Mouse (Mus musculus): ENCODE results near the gene Ccdc85c. TPM values are rescaled to one million over a fixed set of nuclear protein-coding genes. Genes with fewer than 3 reads are reported as not detected.

Ccdc85c gene
- polyA plus RNA-seq, 1 experiment from 2014 or later, result 17.8 TPM

DNA sequence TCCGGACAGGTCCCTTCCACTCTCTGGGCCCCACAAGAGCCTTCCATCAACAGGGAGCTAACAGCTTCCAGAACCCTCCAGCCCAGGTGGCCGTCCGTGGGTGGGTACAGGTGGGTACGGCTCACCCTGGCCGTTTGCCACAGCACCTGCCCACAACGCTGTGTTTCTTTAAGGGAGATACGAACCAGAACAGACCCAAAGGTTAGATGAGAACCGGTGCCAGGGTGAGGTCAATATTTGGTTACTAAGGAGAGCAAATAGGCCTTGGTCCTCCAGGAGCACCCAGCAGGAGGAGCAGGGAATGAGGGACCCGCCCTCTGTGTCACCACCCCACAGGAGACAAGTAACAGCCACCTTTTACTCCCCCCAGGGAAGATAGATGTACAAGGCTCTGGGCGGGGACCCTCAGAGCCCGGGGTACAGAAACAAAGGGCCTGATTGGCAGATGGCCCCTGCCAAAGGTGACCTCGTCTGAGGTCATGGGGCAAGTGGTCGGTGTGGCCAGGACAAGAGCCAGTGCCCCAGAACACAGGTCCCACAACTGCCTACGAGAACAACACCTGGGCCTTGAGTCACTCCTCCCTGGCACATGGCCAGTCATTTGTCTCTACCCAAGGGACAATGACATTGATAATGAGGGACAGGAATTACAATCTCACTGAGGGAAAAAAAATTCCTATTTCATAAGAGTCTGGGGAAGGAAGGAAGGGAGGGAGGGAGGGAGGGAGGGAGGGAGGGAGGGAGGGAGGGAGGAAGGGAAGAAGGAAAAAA lies 40.2 kb downstream of the Ccdc85c start:
- no peak for DNase-seq (ENCODE audit: low spot score)
- ATAC-seq (ENCODE audit: low FRiP score), result no peak
- 72% methylated on average over 14 of the region's 14 CpGs for WGBS
- no peaks in the 10 kb centered on the region for H3K9me3 ChIP-seq (ENCODE audit: control insufficient read depth, low read length)
- H3K4me3 ChIP-seq (ENCODE audit: low read depth, low read length), result no peak overlapping the region
- no peak overlapping the region for H3K27ac ChIP-seq (ENCODE audit: low read depth, low read length)
- no peak overlapping the region for H3K9ac ChIP-seq (ENCODE audit: low read depth, low read length)
- H3K36me3 ChIP-seq (ENCODE audit: control insufficient read depth, insufficient read depth, low read length), result no peaks in the 10 kb centered on the region
- H3K4me2 ChIP-seq (replicated peaks; ENCODE audit: low read depth, low read length), result no peak overlapping the region
- H3K27me3 ChIP-seq (ENCODE audit: control insufficient read depth, insufficient read depth, low read length), result no peaks in the 10 kb centered on the region
- H3K4me1 ChIP-seq (replicated peaks; ENCODE audit: control insufficient read depth, insufficient read depth, low read length), result peaks cover 44% of the 10 kb centered on the region

DNA sequence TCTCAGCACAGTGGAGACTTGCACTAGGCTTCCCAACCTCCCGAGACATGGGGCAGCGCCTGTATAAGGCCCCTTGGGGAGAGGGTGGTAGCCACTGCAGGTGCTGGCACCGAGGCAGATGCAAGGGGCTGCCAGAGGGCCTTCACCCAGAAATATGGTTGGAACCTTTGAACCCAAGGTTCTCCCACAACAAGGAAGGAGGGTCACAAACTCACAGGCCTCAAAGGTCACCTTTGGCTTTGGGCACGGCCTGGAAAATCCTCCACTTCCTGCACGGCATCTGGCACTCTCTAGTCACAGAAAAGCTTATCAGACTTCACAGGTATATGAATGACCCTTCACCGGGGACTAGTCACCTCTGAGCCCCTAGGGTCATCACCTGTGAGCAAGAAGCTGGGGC lies 41.5 kb downstream of the Ccdc85c start:
- H3K4me3 ChIP-seq (ENCODE audit: low read depth, low read length), result no peak overlapping the region
- DNase-seq (ENCODE audit: low spot score), result no peak
- H3K4me2 ChIP-seq (replicated peaks; ENCODE audit: low read depth, low read length), result no peak overlapping the region
- H3K27ac ChIP-seq (ENCODE audit: low read depth, low read length), result no peak overlapping the region
- no peak for ATAC-seq (ENCODE audit: low FRiP score)
- no peaks in the 10 kb centered on the region for H3K9me3 ChIP-seq (ENCODE audit: control insufficient read depth, low read length)
- H3K9ac ChIP-seq (ENCODE audit: low read depth, low read length), result no peak overlapping the region
- H3K36me3 ChIP-seq (ENCODE audit: control insufficient read depth, insufficient read depth, low read length), result no peaks in the 10 kb centered on the region
- H3K27me3 ChIP-seq (ENCODE audit: control insufficient read depth, insufficient read depth, low read length), result no peaks in the 10 kb centered on the region
- peaks cover 36% of the 10 kb centered on the region for H3K4me1 ChIP-seq (replicated peaks; ENCODE audit: control insufficient read depth, insufficient read depth, low read length)
- 86% methylated on average over 6 of the region's 6 CpGs for WGBS

DNA sequence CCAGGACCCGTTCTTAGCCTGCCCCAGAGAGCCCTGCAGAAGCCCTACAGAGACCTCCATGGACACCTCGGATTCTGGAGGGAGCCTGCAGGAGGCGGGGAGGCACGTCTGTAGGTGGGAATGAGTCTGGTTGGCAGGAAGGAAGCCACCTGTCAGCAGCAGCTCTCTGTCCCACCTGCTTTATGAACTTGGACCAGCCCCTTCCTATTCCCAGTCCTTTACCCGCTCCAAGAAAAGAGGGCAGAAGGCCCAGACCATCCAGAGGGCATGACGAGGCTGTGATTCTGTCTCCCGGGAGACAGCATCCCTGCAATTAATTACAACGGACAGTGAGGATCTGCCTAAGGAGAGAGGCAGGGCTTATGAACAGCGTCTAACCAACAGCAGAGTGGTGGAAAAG lies 43.3 kb downstream of the Ccdc85c start:
- Histone ChIP-seq H3K9ac (ENCODE audit: low read depth, low read length) (no peak overlapping the region), H3K27me3 (ENCODE audit: control insufficient read depth, insufficient read depth, low read length) (no peaks in the 10 kb centered on the region), H3K36me3 (ENCODE audit: control insufficient read depth, insufficient read depth, low read length) (no peaks in the 10 kb centered on the region), H3K9me3 (ENCODE audit: control insufficient read depth, low read length) (no peaks in the 10 kb centered on the region), H3K4me3 (ENCODE audit: low read depth, low read length) (no peak overlapping the region), H3K27ac (ENCODE audit: low read depth, low read length) (peak overlapping the region; percentile 71; the same call in 1 of the 2 replicates), H3K4me1 (replicated peaks; ENCODE audit: control insufficient read depth, insufficient read depth, low read length) (peaks cover 29% of the 10 kb centered on the region), H3K4me2 (replicated peaks; ENCODE audit: low read depth, low read length) (no peak overlapping the region)
- ATAC-seq (ENCODE audit: low FRiP score) (peak; percentile 8; the same call in 1 of the 2 replicates), DNase-seq (ENCODE audit: low spot score) (peak; percentile 40)
- WGBS, result 32% methylated on average over 9 of the region's 9 CpGs

DNA sequence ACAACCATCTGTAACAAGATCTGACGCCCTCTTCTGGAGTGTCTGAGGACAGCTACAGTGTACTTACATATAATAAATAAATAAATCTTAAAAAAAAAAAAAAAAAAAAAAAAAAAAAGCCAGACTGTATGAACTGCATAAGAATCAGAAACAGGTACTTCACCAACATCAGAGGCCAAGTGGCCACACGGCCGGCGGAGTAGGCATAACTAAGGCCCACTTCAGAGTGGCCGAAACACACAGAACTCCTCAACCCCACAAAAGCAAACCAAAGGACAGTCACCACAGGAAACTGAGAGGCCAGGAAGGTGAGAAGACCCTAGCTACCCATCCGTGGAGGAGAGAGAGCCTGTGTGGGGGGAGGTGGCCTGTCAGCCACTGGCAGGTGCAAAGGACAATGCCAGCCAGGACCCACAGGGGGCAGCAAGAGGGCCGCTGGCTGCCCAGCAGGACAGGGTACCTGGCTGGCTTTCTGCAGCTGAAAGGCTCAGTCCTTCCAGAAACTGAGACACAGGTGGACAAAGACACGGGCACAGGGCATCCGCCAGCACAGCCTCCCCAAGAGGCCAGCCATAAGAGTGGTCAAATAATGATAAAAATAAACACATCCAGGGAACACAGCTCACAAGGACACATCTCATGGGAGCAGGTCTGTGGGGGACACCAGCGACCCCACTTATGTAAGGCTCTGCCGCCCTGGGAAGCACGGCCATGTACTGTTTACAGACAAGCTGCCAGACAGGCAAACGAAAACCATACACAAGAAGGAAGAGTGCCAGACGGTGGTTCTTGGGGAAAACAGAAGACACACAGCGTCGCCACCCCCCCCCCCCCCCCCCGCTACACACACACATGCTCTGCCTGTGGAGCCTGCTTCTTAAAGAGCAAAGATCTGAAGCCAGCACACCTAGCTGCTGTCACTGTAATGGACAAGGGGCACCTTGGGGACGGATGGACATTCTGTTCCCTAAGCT lies 44.1 kb downstream of the Ccdc85c start:
- no peak overlapping the region; the same call in 1 of the 2 replicates for H3K27ac ChIP-seq (ENCODE audit: low read depth, low read length)
- no peaks in the 10 kb centered on the region for H3K9me3 ChIP-seq (ENCODE audit: control insufficient read depth, low read length)
- H3K36me3 ChIP-seq (ENCODE audit: control insufficient read depth, insufficient read depth, low read length), result no peaks in the 10 kb centered on the region
- no peak overlapping the region for H3K4me3 ChIP-seq (ENCODE audit: low read depth, low read length)
- H3K9ac ChIP-seq (ENCODE audit: low read depth, low read length), result no peak overlapping the region
- DNase-seq (ENCODE audit: low spot score) (no peak), ATAC-seq (ENCODE audit: low FRiP score) (no peak)
- 63% methylated on average over 16 of the region's 18 CpGs for WGBS
- H3K4me2 ChIP-seq (replicated peaks; ENCODE audit: low read depth, low read length), result 0 out of 2 replicates have a peak overlapping the region, but pooled peaks have one; percentile 0
- H3K4me1 ChIP-seq (replicated peaks; ENCODE audit: control insufficient read depth, insufficient read depth, low read length), result peaks cover 30% of the 10 kb centered on the region
- H3K27me3 ChIP-seq (ENCODE audit: control insufficient read depth, insufficient read depth, low read length), result no peaks in the 10 kb centered on the region

DNA sequence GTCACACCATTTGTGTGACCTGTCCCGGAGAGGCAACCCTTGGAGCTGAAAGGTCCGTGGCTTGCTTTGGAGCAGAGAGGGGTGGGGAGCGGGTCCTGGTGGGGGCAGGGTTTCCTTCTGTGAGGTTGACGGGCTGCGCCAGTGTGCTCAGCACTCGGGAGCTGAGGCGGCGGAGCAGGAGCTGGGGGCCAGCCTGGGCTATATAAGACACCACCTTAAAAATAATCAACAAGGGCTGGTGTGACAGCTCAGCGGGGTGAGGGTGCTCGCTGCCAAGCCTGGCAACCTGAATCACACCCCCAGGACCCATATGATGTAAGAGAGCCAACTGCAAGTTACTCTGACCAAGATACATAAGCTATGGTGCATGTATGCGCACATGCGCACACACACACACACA lies 45.1 kb downstream of the Ccdc85c start:
- H3K9ac ChIP-seq (ENCODE audit: low read depth, low read length), result no peak overlapping the region
- H3K27ac ChIP-seq (ENCODE audit: low read depth, low read length), result no peak overlapping the region
- ATAC-seq (ENCODE audit: low FRiP score), result no peak
- no peak overlapping the region for H3K4me3 ChIP-seq (ENCODE audit: low read depth, low read length)
- H3K4me1 ChIP-seq (replicated peaks; ENCODE audit: control insufficient read depth, insufficient read depth, low read length), result peaks cover 28% of the 10 kb centered on the region
- no peak for DNase-seq (ENCODE audit: low spot score)
- 79% methylated on average over 12 of the region's 12 CpGs for WGBS
- H3K4me2 ChIP-seq (replicated peaks; ENCODE audit: low read depth, low read length), result no peak overlapping the region
- H3K9me3 ChIP-seq (ENCODE audit: control insufficient read depth, low read length), result no peaks in the 10 kb centered on the region
- no peaks in the 10 kb centered on the region for H3K36me3 ChIP-seq (ENCODE audit: control insufficient read depth, insufficient read depth, low read length)
- H3K27me3 ChIP-seq (ENCODE audit: control insufficient read depth, insufficient read depth, low read length), result no peaks in the 10 kb centered on the region

DNA sequence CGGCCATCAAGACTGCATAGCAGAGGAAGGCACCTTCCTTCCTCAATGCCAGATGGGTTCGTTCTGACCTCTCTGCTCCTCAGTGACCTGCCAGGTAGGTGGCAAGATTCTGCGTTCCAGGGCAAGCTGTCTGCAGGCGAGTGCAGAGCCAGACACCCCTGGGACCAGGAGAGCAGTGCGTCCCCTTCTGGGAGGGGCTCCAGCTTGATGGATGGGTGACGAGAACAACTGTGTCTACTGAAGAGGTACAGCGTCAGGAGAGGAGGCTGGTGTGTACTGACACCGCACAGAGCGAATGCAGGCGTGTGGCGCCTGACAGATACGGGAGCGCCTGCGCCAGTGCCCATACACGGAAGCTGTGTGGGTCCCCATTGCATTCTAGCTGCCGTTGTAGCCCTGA lies 47.7 kb downstream of the Ccdc85c start:
- no peak for ATAC-seq (ENCODE audit: low FRiP score)
- no peak overlapping the region for H3K4me3 ChIP-seq (ENCODE audit: low read depth, low read length)
- no peaks in the 10 kb centered on the region for H3K9me3 ChIP-seq (ENCODE audit: control insufficient read depth, low read length)
- no peaks in the 10 kb centered on the region for H3K27me3 ChIP-seq (ENCODE audit: control insufficient read depth, insufficient read depth, low read length)
- no peak overlapping the region for H3K4me2 ChIP-seq (replicated peaks; ENCODE audit: low read depth, low read length)
- WGBS, result 84% methylated on average over 16 of the region's 16 CpGs
- no peak for DNase-seq (ENCODE audit: low spot score)
- no peak overlapping the region for H3K27ac ChIP-seq (ENCODE audit: low read depth, low read length)
- H3K36me3 ChIP-seq (ENCODE audit: control insufficient read depth, insufficient read depth, low read length), result no peaks in the 10 kb centered on the region
- H3K9ac ChIP-seq (ENCODE audit: low read depth, low read length), result no peak overlapping the region
- peaks cover 30% of the 10 kb centered on the region for H3K4me1 ChIP-seq (replicated peaks; ENCODE audit: control insufficient read depth, insufficient read depth, low read length)

DNA sequence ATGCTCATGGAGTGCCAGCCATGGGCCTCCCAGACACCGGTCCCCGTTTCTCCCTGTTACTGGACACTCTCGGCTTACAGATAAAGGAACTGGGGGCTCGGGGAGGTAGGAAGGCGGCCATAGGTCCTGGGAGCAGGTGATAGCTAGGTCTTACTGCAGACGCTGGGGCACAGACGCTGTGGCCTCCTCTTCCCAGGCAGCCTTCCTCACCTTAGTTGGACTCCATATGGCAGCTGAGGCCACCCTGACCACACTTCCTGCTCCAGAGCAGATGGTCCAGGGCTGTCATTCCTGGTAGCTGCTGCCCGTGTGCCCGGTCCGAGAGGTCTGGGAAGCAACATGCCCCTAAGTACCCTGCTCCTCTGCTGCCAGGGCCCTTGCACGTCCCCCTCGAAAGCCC lies 48.3 kb downstream of the Ccdc85c start:
- H3K4me3 ChIP-seq (ENCODE audit: low read depth, low read length), result no peak overlapping the region
- H3K9me3 ChIP-seq (ENCODE audit: control insufficient read depth, low read length), result no peaks in the 10 kb centered on the region
- no peak overlapping the region for H3K9ac ChIP-seq (ENCODE audit: low read depth, low read length)
- H3K27me3 ChIP-seq (ENCODE audit: control insufficient read depth, insufficient read depth, low read length), result no peaks in the 10 kb centered on the region
- 85% methylated on average over 12 of the region's 12 CpGs for WGBS
- peaks cover 27% of the 10 kb centered on the region for H3K4me1 ChIP-seq (replicated peaks; ENCODE audit: control insufficient read depth, insufficient read depth, low read length)
- DNase-seq (ENCODE audit: low spot score) (no peak), ATAC-seq (ENCODE audit: low FRiP score) (no peak)
- H3K4me2 ChIP-seq (replicated peaks; ENCODE audit: low read depth, low read length), result no peak overlapping the region
- no peak overlapping the region for H3K27ac ChIP-seq (ENCODE audit: low read depth, low read length)
- no peaks in the 10 kb centered on the region for H3K36me3 ChIP-seq (ENCODE audit: control insufficient read depth, insufficient read depth, low read length)

DNA sequence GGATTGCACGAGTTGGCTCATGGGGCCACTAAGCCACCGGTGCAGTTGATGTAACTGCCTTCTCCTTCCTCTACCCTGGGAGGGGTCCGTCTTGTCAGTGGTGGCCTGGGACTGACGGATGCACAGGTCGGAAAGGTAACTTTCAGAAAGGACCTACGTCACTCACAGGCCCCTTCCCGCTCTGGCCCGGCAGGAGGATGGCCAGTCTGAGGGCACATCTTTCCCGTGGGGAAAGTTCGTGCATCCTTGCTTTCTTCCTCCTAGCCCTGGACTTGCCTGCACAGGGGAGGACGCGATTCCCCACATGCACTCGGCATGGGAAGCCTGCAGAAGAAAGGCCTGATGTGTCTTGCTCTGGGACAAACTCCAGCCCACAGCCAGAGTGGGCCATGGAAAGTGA lies 49.0 kb downstream of the Ccdc85c start:
- Histone ChIP-seq H3K27me3 (ENCODE audit: control insufficient read depth, insufficient read depth, low read length) (no peaks in the 10 kb centered on the region), H3K27ac (ENCODE audit: low read depth, low read length) (no peak overlapping the region), H3K4me3 (ENCODE audit: low read depth, low read length) (no peak overlapping the region), H3K9ac (ENCODE audit: low read depth, low read length) (no peak overlapping the region), H3K4me2 (replicated peaks; ENCODE audit: low read depth, low read length) (no peak overlapping the region), H3K36me3 (ENCODE audit: control insufficient read depth, insufficient read depth, low read length) (no peaks in the 10 kb centered on the region), H3K9me3 (ENCODE audit: control insufficient read depth, low read length) (no peaks in the 10 kb centered on the region), H3K4me1 (replicated peaks; ENCODE audit: control insufficient read depth, insufficient read depth, low read length) (peaks cover 23% of the 10 kb centered on the region)
- ATAC-seq (ENCODE audit: low FRiP score), result no peak
- DNase-seq (ENCODE audit: low spot score), result no peak
- 75% methylated on average over 13 of the region's 13 CpGs for WGBS

Measured in hindbrain, embryonic 11.5 days (tissue).